In the genomic region with DNA sequence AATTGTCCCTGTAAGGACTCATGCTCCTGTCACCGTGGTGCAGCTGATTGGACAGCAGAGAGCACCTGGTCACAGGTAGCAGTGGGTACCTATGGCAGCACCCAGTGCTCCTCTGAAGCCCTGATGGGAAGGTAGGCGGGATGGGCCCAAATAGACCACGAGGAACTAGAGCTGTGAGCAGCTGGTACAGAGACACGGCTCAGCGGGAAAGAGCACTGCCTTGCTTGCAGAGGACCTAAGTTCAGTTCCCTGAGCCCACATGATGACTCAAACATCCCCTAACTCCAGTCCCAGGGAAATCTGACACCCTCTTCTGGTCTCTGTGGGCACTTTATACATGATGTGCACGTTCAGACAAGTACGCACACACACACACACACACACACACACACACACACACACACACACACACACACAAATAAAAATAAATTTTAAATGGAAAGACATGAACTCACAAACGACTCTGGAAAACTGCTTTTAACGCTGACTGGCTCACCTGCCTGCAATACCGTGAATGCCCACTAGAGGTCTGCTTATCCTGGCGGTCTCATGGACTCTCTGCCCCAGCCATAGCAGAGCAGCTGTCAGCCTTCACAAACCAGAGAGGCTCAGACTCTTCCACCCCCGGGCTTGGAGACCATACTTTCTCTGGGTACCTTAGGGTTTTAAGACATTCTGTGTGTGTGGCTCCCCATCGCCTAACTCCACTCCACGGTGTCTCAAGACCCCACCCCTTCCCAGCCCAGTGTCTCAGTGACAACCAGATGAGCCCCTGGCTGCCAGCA, we compare ENCODE assay signal across 8 mouse cellular contexts. TPM values are rescaled to one million over a fixed set of nuclear protein-coding genes. Genes with fewer than 3 reads are reported as not detected.
DNase-seq lines count a peak whose midpoint lies in the region; ATAC-seq lines count a peak whose summit lies in the region.

No protein-coding gene starts in this region.

- peaks cover 11% of the 10 kb centered on the region for H3K4me1 ChIP-seq in forebrain, embryonic 16.5 days (replicated peaks; ENCODE audit: control insufficient read depth, insufficient read depth, low read length)
- H3K4me1 ChIP-seq in hindbrain, embryonic 10.5 days (replicated peaks), result peaks cover 30% of the 10 kb centered on the region

- 24% methylated on average over 14 of the region's 14 CpGs for WGBS in forebrain, embryonic 16.5 days
- WGBS in hindbrain, embryonic 10.5 days, result 25% methylated on average over 14 of the region's 14 CpGs
- 22% methylated on average over 12 of the region's 14 CpGs for WGBS in macrophage (ENCODE audit: missing documents)

- H3K79me2 ChIP-seq in macrophage (ENCODE audit: inconsistent target), result no peaks in the 10 kb centered on the region

- H3K27ac ChIP-seq in forebrain, embryonic 16.5 days (ENCODE audit: low read length), result no peak overlapping the region
- 0 out of 2 replicates have a peak overlapping the region, but pooled peaks have one; percentile 23 for H3K27ac ChIP-seq in hindbrain, embryonic 10.5 days
- peak overlapping the region; percentile 93 for H3K27ac ChIP-seq in macrophage

- no peaks in the 10 kb centered on the region for H3K9me3 ChIP-seq in forebrain, embryonic 16.5 days (ENCODE audit: control insufficient read depth, low read length)
- no peaks in the 10 kb centered on the region for H3K9me3 ChIP-seq in hindbrain, embryonic 10.5 days

- DNase-seq in MN1 (ENCODE audit: low spot score), result peak; percentile 81
- DNase-seq in cerebellum, adult 18-20 months, result peak; percentile 87
- peak; percentile 81 for DNase-seq in hindbrain, embryonic 10.5 days (ENCODE audit: low spot score)
- peak; percentile 61 to 62 for DNase-seq in layer of hippocampus, postnatal 36 days
- peak; percentile 83 to 90 for DNase-seq in right cerebral cortex, postnatal 10 days (ENCODE audit: low spot score in 2 of 2)
- DNase-seq in urinary bladder, postnatal 25 days (ENCODE audit: low spot score), result peak; percentile 84

- no peak overlapping the region for H3K4me2 ChIP-seq in forebrain, embryonic 16.5 days (ENCODE audit: low read length)

- peak; percentile 63; the same call in 1 of the 2 replicates for ATAC-seq in forebrain, embryonic 16.5 days

- H3K4me3 ChIP-seq in forebrain, embryonic 16.5 days (replicated peaks; ENCODE audit: low read length), result no peak overlapping the region
- no peak overlapping the region for H3K4me3 ChIP-seq in hindbrain, embryonic 10.5 days
- H3K4me3 ChIP-seq in macrophage (ENCODE audit: inconsistent target), result no peak overlapping the region

- no peaks in the 10 kb centered on the region for H3K27me3 ChIP-seq in forebrain, embryonic 16.5 days (replicated peaks; ENCODE audit: control insufficient read depth, insufficient read depth, low read length)
- peaks cover 4% of the 10 kb centered on the region; the same call in 1 of the 2 replicates for H3K27me3 ChIP-seq in hindbrain, embryonic 10.5 days (ENCODE audit: insufficient read depth, poor library complexity, severe bottlenecking)

- no peak overlapping the region for H3K9ac ChIP-seq in forebrain, embryonic 16.5 days (replicated peaks; ENCODE audit: low read depth, low read length)

- H3K36me3 ChIP-seq in forebrain, embryonic 16.5 days (ENCODE audit: control insufficient read depth, insufficient read depth), result no peaks in the 10 kb centered on the region
- H3K36me3 ChIP-seq in hindbrain, embryonic 10.5 days, result no peaks in the 10 kb centered on the region
- no peaks in the 10 kb centered on the region for H3K36me3 ChIP-seq in macrophage (ENCODE audit: inconsistent target)

RNA-seq across cellular contexts. Expression of a gene that starts 1.6 kb away (rescaled TPM):
- polyA plus RNA-seq in forebrain, embryonic 16.5 days (2015; fragmentation: Nextera tagmentation; extraction: Ambion mirVana), result 3.3 and 4.4 TPM in 2 replicates
- 10.8 and 13.3 TPM in 2 replicates for polyA plus RNA-seq in hindbrain, embryonic 10.5 days (2016; fragmentation: Nextera tagmentation; extraction: Ambion mirVana)
- total RNA-seq in layer of hippocampus, postnatal 36 days (2021), result 1 to 10 TPM; 2.1 to 2.9 TPM
- 10 to 100 TPM in 10 of 26 experiments, 1 to 10 TPM in 16; 2.3 to 35.4 (median 8.3) TPM for total RNA-seq in macrophage (2018; cell fraction: chromatin; rRNA removed)
- 10 to 100 TPM in 12 of 26 experiments, 1 to 10 TPM in 4, under 1 TPM in 10; 0.28 to 26.3 (median 7.3) TPM for total RNA-seq in macrophage (2018; cell fraction: cytosol; rRNA removed)
- 10 to 100 TPM in 13 of 26 experiments, 1 to 10 TPM in 13; 1.6 to 58.0 (median 10.4) TPM for total RNA-seq in macrophage (2018; cell fraction: nucleus; rRNA removed)
- 0.59 to 0.80 TPM (median 0.68 TPM) in 3 replicates for polyA plus RNA-seq in macrophage (2018)

RNA-seq across cellular contexts. Expression of a gene that starts 24.7 kb away (rescaled TPM):
- polyA plus RNA-seq in forebrain, embryonic 16.5 days (2015; fragmentation: Nextera tagmentation; extraction: Ambion mirVana), result 21.3 and 25.3 TPM in 2 replicates
- polyA plus RNA-seq in hindbrain, embryonic 10.5 days (2016; fragmentation: Nextera tagmentation; extraction: Ambion mirVana), result 19.1 and 23.8 TPM in 2 replicates
- total RNA-seq in layer of hippocampus, postnatal 36 days (2021), result 10 to 100 TPM; 40.3 to 40.7 TPM
- total RNA-seq in macrophage (2018; cell fraction: chromatin; rRNA removed), result 10 to 100 TPM; 15.1 to 39.8 (median 28.1) TPM
- 10 to 100 TPM; 15.7 to 34.4 (median 24.2) TPM for total RNA-seq in macrophage (2018; cell fraction: cytosol; rRNA removed)
- 10 to 100 TPM; 24.7 to 60.3 (median 38.2) TPM for total RNA-seq in macrophage (2018; cell fraction: nucleus; rRNA removed)
- polyA plus RNA-seq in macrophage (2018), result 10.8 to 29.9 TPM (median 25.4 TPM) in 3 replicates

RNA-seq across cellular contexts. Expression of a gene that starts 39.7 kb away (rescaled TPM):
- polyA plus RNA-seq in forebrain, embryonic 16.5 days (2015; fragmentation: Nextera tagmentation; extraction: Ambion mirVana), result 105 and 108 TPM in 2 replicates
- 82.4 and 84.1 TPM in 2 replicates for polyA plus RNA-seq in hindbrain, embryonic 10.5 days (2016; fragmentation: Nextera tagmentation; extraction: Ambion mirVana)
- total RNA-seq in layer of hippocampus, postnatal 36 days (2021), result 10 to 100 TPM; 48.2 to 52.6 TPM
- total RNA-seq in macrophage (2018; cell fraction: chromatin; rRNA removed), result 10 to 100 TPM; 21.9 to 72.0 (median 42.5) TPM
- total RNA-seq in macrophage (2018; cell fraction: cytosol; rRNA removed), result 10 to 100 TPM; 23.3 to 54.9 (median 39.8) TPM
- total RNA-seq in macrophage (2018; cell fraction: nucleus; rRNA removed), result 10 to 100 TPM; 21.4 to 66.4 (median 40.2) TPM
- 34.9 to 50.0 TPM (median 42.9 TPM) in 3 replicates for polyA plus RNA-seq in macrophage (2018)

RNA-seq across cellular contexts. Expression of a gene that starts 54.0 kb away (rescaled TPM):
- 83.9 and 93.5 TPM in 2 replicates for polyA plus RNA-seq in forebrain, embryonic 16.5 days (2015; fragmentation: Nextera tagmentation; extraction: Ambion mirVana)
- 61.1 and 73.3 TPM in 2 replicates for polyA plus RNA-seq in hindbrain, embryonic 10.5 days (2016; fragmentation: Nextera tagmentation; extraction: Ambion mirVana)
- total RNA-seq in layer of hippocampus, postnatal 36 days (2021), result 10 to 100 TPM; 63.9 to 64.3 TPM
- 100 to 1,000 TPM in 13 of 26 experiments, 10 to 100 TPM in 13; 50.0 to 129 (median 100.0) TPM for total RNA-seq in macrophage (2018; cell fraction: chromatin; rRNA removed)
- 10 to 100 TPM; 39.3 to 60.5 (median 47.8) TPM for total RNA-seq in macrophage (2018; cell fraction: cytosol; rRNA removed)
- total RNA-seq in macrophage (2018; cell fraction: nucleus; rRNA removed), result 10 to 100 TPM; 41.7 to 86.9 (median 58.1) TPM
- 50.3 to 111 TPM (median 71.9 TPM) in 3 replicates for polyA plus RNA-seq in macrophage (2018)

RNA-seq across cellular contexts. Expression of a gene that starts 54.0 kb away (rescaled TPM):
- 37.6 and 48.8 TPM in 2 replicates for polyA plus RNA-seq in forebrain, embryonic 16.5 days (2015; fragmentation: Nextera tagmentation; extraction: Ambion mirVana)
- 19.3 and 25.9 TPM in 2 replicates for polyA plus RNA-seq in hindbrain, embryonic 10.5 days (2016; fragmentation: Nextera tagmentation; extraction: Ambion mirVana)
- 10 to 100 TPM; 79.3 to 80.4 TPM for total RNA-seq in layer of hippocampus, postnatal 36 days (2021)
- total RNA-seq in macrophage (2018; cell fraction: chromatin; rRNA removed), result 10 to 100 TPM in 19 of 26 experiments, 1 to 10 TPM in 7; 3.5 to 47.7 (median 21.2) TPM
- 1 to 10 TPM; 2.4 to 6.9 (median 4.7) TPM for total RNA-seq in macrophage (2018; cell fraction: cytosol; rRNA removed)
- total RNA-seq in macrophage (2018; cell fraction: nucleus; rRNA removed), result 10 to 100 TPM in 13 of 26 experiments, 1 to 10 TPM in 13; 2.6 to 22.3 (median 10.0) TPM
- polyA plus RNA-seq in macrophage (2018), result 2.9 to 4.6 TPM (median 3.1 TPM) in 3 replicates
